14 mouse cellular contexts compared by ENCODE assay signal in genomic region chrX:53046911-53047310, GRCm38 (mm10).
"Had no signal": no experiment of that assay in that cellular context is flagged by ENCODE, and none has a peak within 500 bp of the region (broad histone marks: within the 10 kb centered on the region; RNA-seq: fewer than 3 reads in every experiment).

No protein-coding gene starts in this region.

- H3K9ac ChIP-seq: limb, embryonic 13.5 days; neural tube, embryonic 15.5 days had no signal

- H3K4me1 ChIP-seq: neural tube, embryonic 15.5 days had no signal

- H3K27ac ChIP-seq: midbrain, embryonic 10.5 days; neural tube, embryonic 15.5 days had no signal

- H3K4me2 ChIP-seq: limb, embryonic 13.5 days; neural tube, embryonic 15.5 days had no signal

- DNase-seq: kidney, adult 11 months; kidney, adult 9 months; kidney, postnatal 10 days; left cerebral cortex, postnatal 4 days; lung, postnatal 36 days; midbrain, embryonic 14.5 days; right cerebral cortex, adult 18-20 months; right cerebral cortex, postnatal 25 days; thymus, adult 18-20 months; thymus, postnatal 14 days had no signal

- H3K9me3 ChIP-seq: limb, embryonic 13.5 days; neural tube, embryonic 15.5 days had no signal

- H3K4me3 ChIP-seq: limb, embryonic 13.5 days; midbrain, embryonic 10.5 days; myocyte; neural tube, embryonic 15.5 days had no signal

- H3K36me3 ChIP-seq: limb, embryonic 13.5 days; midbrain, embryonic 10.5 days; neural tube, embryonic 15.5 days had no signal

- H3K27me3 ChIP-seq: limb, embryonic 13.5 days; neural tube, embryonic 15.5 days had no signal
